Mouse (Mus musculus) left cerebral cortex, postnatal 10 days (tissue): Measurements from ENCODE around the gene Eif6. TPM values are rescaled to one million over a fixed set of nuclear protein-coding genes. Genes with fewer than 3 reads are reported as not detected.
"Not testable (repeated sequence)": the region's sequence is repeated elsewhere in the genome, so short reads cannot be mapped to it uniquely, and the experiment has no call there.

ENCODE experiments used
- DNase-seq, 2 experiments: peaks; one replicate each; pipeline ENCODE4 v3.0.0; 2021 to 2022; ENCODE audit warnings: low spot score in 2 of 2, mixed read lengths in 1 of 2; ENCODE audit errors: extremely low spot score in 1 of 2
- intact Hi-C: fragments of 180-260 bp; cut with DNase I; formaldehyde crosslinking; loops from one replicate; pipeline ENCODE4 v1.15.1; 2025
- total RNA-seq, 2 experiments: library from RNA; stranded (reverse); gene quantifications; 2 replicates each; pipeline ENCODE4 v1.2.3; 2021

Eif6 gene
- total RNA-seq = 10 to 100 TPM; 76.0 to 87.8 TPM

- peak; percentile 85 to 93 for DNase-seq
- intact Hi-C loops = no loop called here
Measured at GRCm38 (mm10) chr2:155826630-155827424, at the start of gene Eif6. TSS of gene Eif6 (minus strand) at chr2:155826925.

GRCm38 (mm10) chr2:155873636-155874035 is 46.9 kb upstream of the Eif6 start:
- intact Hi-C loops = no loop called here
- no peak for DNase-seq

DNA sequence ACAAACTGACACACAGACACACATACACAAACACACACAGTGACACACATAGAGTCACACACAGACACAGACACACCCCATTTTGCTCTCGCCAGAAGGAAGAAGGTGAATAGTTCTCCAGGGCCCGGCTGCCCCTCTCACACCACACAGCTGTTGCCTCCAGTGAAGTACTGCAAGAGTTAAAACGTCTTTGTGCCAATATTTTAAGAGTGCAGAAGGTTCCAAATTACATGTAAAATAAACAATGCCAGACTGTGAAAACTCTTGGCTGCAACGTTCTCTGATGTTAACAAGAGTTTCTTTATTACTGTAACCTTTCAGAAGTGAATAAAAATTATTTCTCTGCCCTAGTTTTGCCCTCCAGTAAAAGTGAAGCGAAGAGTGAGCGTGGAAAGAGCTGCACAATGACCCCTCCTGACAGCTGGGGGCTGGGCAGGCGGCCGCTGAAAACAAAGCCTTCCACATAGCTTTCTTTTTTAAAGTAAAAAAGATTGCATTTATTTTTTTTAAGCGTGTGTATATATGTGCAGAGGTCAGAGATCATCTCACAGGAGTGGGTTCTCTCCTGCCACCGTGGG is 46.3 kb upstream of the Eif6 start:
- intact Hi-C loops = no loop called here
- no peak for DNase-seq

- DNase-seq = no peak
- intact Hi-C loops = no loop called here
Measured at GRCm38 (mm10) chr2:155872486-155872885, 45.8 kb upstream of the Eif6 start.

- intact Hi-C loops = no loop called here
Measured at GRCm38 (mm10) chr2:155869772-155870171, 43.0 kb upstream of the Eif6 start.

DNA sequence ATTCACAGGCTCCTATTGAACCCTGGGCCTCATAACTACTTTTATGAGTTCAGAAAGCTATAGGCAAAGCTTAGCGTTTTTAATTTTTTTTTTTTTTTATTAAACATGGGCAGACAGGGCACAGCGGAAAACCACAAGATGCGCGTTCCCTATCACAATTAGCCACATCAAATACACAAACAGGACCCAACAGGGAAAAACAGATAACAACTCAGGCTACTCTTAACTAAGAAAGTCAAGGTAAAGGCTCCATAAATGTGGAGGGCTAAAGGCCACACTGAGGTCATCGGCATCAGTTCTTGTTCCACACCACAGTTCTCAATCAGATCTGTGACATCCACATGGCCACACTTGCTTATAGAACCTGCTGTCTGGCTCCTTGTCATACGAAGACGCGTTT is 41.6 kb upstream of the Eif6 start:
- intact Hi-C loops = no loop called here

More at GRCm38 (mm10) chr2:155869772-155870171, 43.0 kb upstream of the Eif6 start:
- DNase-seq = no peak

GRCm38 (mm10) chr2:155863301-155863867 is 36.7 kb upstream of the Eif6 start:
- intact Hi-C loops = no loop called here
- DNase-seq = no peak

More for the DNA sequence above, 41.6 kb upstream of the Eif6 start:
- DNase-seq = no peak

DNA sequence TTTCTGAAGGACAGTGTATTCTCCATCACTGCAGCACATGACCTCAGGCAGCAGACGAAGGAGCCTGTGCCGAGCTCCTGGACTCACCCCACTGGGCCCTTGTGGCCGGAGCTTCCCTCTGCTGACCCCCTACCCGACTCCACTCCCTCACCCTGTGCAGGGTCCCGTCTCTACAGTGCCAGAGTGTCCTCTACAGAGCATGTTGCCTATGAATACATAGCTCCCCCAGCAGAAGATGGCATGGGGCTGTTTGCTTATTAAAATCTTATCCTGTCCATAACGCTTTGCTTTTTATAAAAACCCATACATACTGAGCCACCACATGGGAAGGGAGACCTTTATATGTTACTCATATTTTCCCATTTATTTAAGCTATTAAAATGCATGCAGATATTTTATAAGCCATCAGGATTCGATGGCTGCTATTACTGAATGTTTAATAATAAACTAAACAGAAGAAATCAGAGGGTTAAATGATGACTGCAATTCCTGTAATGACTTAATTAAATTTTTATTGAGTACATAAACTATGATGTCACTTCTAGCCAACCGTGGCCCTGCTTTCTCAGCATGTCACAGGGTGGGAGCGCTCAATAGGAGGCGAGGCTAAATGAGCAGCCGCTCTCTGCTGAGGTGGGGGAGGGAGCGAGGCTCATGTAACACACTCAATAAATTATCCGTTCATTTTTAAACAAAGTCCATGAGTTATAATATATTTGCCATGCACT is 36.0 kb upstream of the Eif6 start:
- intact Hi-C loops = no loop called here
- DNase-seq = peak; percentile 25 to 56

DNA sequence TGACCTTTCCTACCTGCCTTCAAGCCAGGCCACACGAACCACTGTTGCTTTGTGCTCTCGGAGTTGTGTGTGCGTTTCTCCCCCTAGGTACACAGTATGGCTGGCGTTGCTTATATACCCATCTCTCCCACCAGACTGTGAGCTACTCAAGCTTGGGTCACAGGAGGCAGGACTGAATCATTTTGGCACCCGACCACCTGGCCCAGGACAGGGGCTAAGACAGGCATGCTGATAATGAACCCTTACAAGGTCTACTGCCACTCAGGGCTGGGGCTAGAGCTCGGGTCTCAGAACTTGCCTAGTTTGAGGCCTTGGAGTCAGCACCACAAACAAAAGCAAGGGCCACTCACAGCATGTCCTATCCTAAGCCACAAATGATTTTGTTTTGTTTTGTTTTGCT is 34.9 kb upstream of the Eif6 start:
- no peak for DNase-seq
- intact Hi-C loops = no loop called here

GRCm38 (mm10) chr2:155860102-155860501 is 33.4 kb upstream of the Eif6 start:
- intact Hi-C loops = no loop called here
- DNase-seq = no peak

GRCm38 (mm10) chr2:155852536-155852935 is 25.8 kb upstream of the Eif6 start:
- no peak for DNase-seq
- intact Hi-C loops = no loop called here

DNA sequence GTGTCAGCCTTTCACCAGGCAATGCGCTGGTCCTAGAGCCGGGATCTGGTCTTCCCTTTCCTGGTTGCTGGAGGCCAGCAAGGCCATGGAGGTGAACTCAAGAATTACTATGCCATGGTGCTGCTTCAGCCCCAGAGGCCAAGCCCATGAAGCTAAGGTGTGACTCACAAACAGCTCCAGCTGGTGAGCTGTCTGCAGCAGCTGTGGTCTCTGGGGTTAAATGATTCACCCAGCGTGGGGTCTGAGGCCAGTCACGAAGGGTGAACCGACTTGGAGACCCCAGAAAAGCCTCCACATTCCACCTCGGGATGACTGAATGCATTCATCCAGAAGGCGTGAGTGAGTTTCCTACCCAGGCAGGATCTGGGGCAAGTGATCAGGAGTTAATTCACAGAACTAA is 23.4 kb upstream of the Eif6 start:
- intact Hi-C loops = no loop called here
- no peak for DNase-seq

GRCm38 (mm10) chr2:155849464-155849863 is 22.7 kb upstream of the Eif6 start:
- intact Hi-C loops = no loop called here
- no peak for DNase-seq

DNA sequence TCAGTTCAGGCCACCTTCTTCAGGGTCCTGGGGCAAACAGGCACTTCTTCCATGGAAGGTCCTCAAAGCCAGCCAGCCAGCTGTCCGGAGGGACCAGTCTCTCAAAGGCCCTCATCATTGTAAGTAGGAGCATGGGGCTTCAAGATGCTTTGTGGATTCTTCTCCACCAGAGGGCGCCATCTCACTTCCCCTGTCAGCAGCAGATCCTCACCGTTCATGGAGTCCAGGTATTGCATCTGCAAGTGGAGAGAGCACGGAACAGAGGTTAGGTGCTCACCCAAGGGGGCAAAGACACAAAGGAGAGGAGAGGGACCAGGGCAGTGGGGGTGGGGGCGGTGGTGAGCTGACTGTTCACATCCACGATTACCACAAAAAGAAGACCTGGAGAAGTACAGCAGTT is 21.6 kb upstream of the Eif6 start:
- DNase-seq = peak; percentile 72 to 80
- intact Hi-C loops = loop anchor here (1.0 kb wide), 1 partner anchor 98 kb away; no protein-coding TSS in a partner anchor

- intact Hi-C loops = no loop called here
- no peak for DNase-seq
Measured at GRCm38 (mm10) chr2:155846930-155847329, 20.2 kb upstream of the Eif6 start.

GRCm38 (mm10) chr2:155838961-155839360 is 12.2 kb upstream of the Eif6 start:
- intact Hi-C loops = no loop called here
- no peak for DNase-seq

- intact Hi-C loops = no loop called here
- no peak for DNase-seq
Measured at GRCm38 (mm10) chr2:155837961-155838360, 11.2 kb upstream of the Eif6 start.

DNA sequence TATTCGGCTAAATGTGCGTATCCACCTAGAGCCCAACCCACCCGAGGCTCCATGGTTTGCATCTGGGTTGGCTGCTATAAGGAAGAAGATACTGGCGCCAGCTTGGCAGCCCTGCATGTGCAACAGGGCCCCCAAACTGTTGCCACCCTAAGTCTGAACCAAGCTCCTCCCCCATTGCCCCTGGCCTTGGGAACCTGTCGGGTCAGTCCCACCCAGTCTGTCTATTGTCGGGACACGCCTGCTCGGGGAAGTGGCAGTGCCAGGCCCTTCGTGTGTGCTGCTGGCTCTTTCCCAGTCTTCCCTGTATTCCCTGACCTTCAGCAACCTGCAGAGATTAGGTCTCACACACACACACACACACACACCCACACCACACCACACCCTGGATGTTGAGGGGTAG is 8.0 kb upstream of the Eif6 start, which contains the start of gene Fam83c:
TSS of gene Fam83c (minus strand) at position 123 of the 400 bp plus-strand sequence.
- intact Hi-C loops = no loop called here
- no peak for DNase-seq

DNA sequence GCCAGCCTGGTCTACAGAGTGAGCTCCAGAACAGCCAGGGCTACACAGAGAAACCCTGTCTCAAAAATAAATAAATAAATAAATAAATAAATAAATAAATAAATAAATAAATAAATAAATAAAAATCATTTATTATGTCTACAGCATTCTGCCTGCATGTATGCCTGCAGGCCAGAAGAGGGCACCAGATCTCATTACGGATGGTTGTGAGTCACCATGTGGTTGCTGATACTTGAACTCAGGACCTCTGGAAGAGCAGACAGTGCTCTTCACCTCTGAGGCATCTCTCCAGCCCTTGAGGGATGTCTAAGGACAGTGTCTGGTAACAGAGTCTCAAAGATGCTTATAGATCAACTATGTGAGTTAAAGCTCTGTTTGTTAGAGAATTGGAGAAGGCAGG is 5.4 kb upstream of the Eif6 start:
- intact Hi-C loops, DNase-seq: not testable (repeated sequence)
